Mouse (Mus musculus): ENCODE data around the gene Serpina1c. TPM values are rescaled to one million over a fixed set of nuclear protein-coding genes. Genes with fewer than 3 reads are reported as not detected.
"Not testable (repeated sequence)": the region's sequence is repeated elsewhere in the genome, so short reads cannot be mapped to it uniquely, and the experiment has no call there.

The Serpina1c gene
- 0.55 TPM in 1 of 2 replicates, not detected in the other for polyA plus RNA-seq (2015; fragmentation: Nextera tagmentation; extraction: Ambion mirVana)

DNA sequence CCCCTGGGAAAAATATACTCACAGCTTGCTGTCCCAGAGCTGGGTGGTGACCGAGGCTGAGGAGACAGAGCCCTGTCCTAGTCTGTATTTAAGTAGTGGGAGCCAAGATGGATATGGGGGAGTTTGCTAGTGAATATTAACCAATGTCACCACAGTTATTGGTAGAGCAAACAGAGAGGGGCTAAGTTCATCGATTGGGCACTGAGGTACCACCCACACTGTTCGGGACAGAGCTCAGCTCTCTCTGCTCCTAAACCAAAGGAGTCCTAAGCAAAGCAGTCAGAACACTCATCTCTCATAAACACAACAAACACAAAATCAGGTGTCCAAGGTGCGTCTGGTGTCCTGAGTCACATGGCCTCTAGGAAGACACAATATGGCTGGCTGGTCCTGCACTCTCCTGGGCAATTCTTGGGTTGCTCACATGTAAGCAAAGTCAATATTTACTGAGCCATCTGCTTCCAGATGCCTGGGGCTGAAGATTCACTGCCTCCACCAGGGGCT lies at the start of gene Serpina1c:
Gene Serpina1c (minus strand): TSS at position 51 of the 504 bp plus-strand sequence.
- WGBS, result 74% methylated on average over 4 of the region's 4 CpGs
- H3K36me3 ChIP-seq (ENCODE audit: control insufficient read depth, insufficient read depth); ATAC-seq (replicated peaks; ENCODE audit: extremely low read depth, insufficient read depth, low FRiP score); H3K4me1 ChIP-seq (ENCODE audit: control insufficient read depth, insufficient read depth, low read length); H3K9me3 ChIP-seq (replicated peaks; ENCODE audit: control insufficient read depth, low read length); H3K27me3 ChIP-seq (ENCODE audit: control insufficient read depth, insufficient read depth, low read length); H3K27ac ChIP-seq (ENCODE audit: low read length); H3K4me2 ChIP-seq (ENCODE audit: low read depth, low read length); H3K9ac ChIP-seq (ENCODE audit: low read length); H3K4me3 ChIP-seq (ENCODE audit: low read length): not testable (repeated sequence)

DNA sequence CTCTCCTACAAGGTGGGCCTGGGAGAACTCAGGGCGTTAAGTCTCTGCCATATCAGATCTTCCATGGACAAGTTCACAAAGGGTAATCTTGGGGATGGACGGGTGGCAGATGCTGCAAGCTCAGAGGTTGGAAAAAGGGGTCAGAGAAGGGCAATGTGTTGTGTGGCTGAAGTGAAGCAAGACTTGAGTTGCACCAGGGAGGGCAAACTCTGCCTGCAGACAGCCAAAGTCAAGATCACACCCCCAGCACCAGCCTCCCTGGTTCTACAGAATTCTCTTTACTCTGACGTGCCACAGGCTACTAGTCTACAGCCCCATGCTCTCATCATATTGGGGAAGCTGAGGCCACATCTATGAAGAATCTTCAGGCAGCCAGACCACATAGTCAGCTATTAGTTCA lies 48.3 kb upstream of the Serpina1c start:
- not testable (repeated sequence) for H3K27ac ChIP-seq (ENCODE audit: low read length); H3K27me3 ChIP-seq (ENCODE audit: control insufficient read depth, insufficient read depth, low read length); H3K4me3 ChIP-seq (ENCODE audit: low read length); H3K9ac ChIP-seq (ENCODE audit: low read length); H3K4me2 ChIP-seq (ENCODE audit: low read depth, low read length); H3K36me3 ChIP-seq (ENCODE audit: control insufficient read depth, insufficient read depth); H3K4me1 ChIP-seq (ENCODE audit: control insufficient read depth, insufficient read depth, low read length); H3K9me3 ChIP-seq (replicated peaks; ENCODE audit: control insufficient read depth, low read length); ATAC-seq (replicated peaks; ENCODE audit: extremely low read depth, insufficient read depth, low FRiP score)
- WGBS, result 67% methylated on average over 3 of the region's 3 CpGs

- Histone ChIP-seq H3K9ac (ENCODE audit: low read length) (no peak overlapping the region), H3K4me3 (ENCODE audit: low read length) (no peak overlapping the region), H3K4me1 (ENCODE audit: control insufficient read depth, insufficient read depth, low read length) (no peaks in the 10 kb centered on the region), H3K27ac (ENCODE audit: low read length) (no peak overlapping the region), H3K36me3 (ENCODE audit: control insufficient read depth, insufficient read depth) (no peaks in the 10 kb centered on the region), H3K4me2 (ENCODE audit: low read depth, low read length) (no peak overlapping the region), H3K9me3 (replicated peaks; ENCODE audit: control insufficient read depth, low read length) (no peaks in the 10 kb centered on the region), H3K27me3 (ENCODE audit: control insufficient read depth, insufficient read depth, low read length) (no peaks in the 10 kb centered on the region)
- 71% methylated on average over 4 of the region's 4 CpGs for WGBS
- ATAC-seq (replicated peaks; ENCODE audit: extremely low read depth, insufficient read depth, low FRiP score), result no peak
Observed at GRCm38 (mm10) chr12:103946243-103946642, 41.6 kb upstream of the Serpina1c start.

DNA sequence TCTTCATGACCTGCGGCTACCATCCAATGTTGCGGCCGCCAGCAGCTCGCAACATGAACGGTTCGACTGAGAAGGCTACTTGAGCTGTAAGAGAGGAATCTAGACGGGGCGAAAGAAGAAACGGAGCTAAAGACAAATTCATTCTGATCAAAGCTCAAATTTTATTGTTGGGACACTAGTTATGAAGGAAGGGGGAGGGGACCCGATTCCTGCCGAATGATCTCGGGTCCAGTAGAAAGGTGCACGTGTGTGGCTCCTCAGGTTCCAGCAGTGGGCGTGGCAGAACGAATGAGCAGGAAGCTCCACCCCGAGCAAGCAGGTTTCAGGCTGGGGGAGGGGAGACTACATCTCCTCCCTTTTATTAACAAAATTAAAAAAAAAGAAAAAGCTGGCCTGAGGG lies 4.5 kb upstream of the Serpina1c start:
- WGBS, result 92% methylated on average over 10 of the region's 16 CpGs

DNA sequence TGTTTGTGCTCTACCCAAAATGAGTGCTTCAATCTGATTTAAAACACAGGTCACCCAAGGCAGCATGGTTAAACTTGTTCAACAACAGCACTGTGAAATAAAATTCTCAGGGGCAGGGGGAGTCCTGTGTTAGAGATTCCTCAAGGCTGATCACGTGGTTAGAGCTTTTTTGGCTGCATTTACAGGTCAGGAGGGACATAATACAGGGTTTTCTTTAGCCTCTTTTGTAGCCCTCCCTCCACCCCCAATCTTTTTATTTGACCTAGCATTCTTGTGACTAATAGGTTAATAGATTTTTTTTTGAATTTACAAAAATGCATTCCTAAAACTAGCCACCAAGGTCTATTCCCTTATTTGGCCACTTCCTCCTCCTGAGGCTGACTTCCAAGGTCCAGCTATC lies 3.1 kb upstream of the Serpina1c start:
- not testable (repeated sequence) for H3K36me3 ChIP-seq (ENCODE audit: control insufficient read depth, insufficient read depth); H3K9ac ChIP-seq (ENCODE audit: low read length); H3K9me3 ChIP-seq (replicated peaks; ENCODE audit: control insufficient read depth, low read length); H3K27me3 ChIP-seq (ENCODE audit: control insufficient read depth, insufficient read depth, low read length); H3K27ac ChIP-seq (ENCODE audit: low read length); H3K4me1 ChIP-seq (ENCODE audit: control insufficient read depth, insufficient read depth, low read length); H3K4me2 ChIP-seq (ENCODE audit: low read depth, low read length); ATAC-seq (replicated peaks; ENCODE audit: extremely low read depth, insufficient read depth, low FRiP score); H3K4me3 ChIP-seq (ENCODE audit: low read length)
- 35% methylated on average over 1 of the region's 1 CpGs for WGBS

More for the DNA sequence above, 4.5 kb upstream of the Serpina1c start:
- not testable (repeated sequence) for H3K4me3 ChIP-seq (ENCODE audit: low read length); H3K36me3 ChIP-seq (ENCODE audit: control insufficient read depth, insufficient read depth); H3K9ac ChIP-seq (ENCODE audit: low read length); H3K4me1 ChIP-seq (ENCODE audit: control insufficient read depth, insufficient read depth, low read length); H3K27ac ChIP-seq (ENCODE audit: low read length); H3K27me3 ChIP-seq (ENCODE audit: control insufficient read depth, insufficient read depth, low read length); H3K4me2 ChIP-seq (ENCODE audit: low read depth, low read length); ATAC-seq (replicated peaks; ENCODE audit: extremely low read depth, insufficient read depth, low FRiP score); H3K9me3 ChIP-seq (replicated peaks; ENCODE audit: control insufficient read depth, low read length)

DNA sequence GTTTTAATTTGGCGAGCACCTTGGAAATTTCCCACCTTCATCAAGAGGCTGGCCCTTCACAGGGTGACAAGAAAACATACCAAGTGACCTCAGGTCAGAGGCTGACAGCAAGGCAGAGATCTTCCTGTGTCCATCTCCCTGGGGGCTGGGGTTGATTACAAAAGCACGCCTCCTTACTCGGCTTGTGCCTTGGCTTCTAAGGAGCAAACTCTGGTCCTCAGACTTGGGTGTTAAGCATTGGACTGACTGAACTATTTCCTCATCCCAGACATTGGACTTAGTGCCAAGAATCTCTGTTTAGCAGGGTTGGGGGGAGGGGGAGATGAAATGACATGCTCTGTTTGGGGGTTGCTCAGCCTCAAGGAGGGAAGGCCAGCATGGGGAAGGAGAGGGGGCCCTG lies 2.8 kb downstream of the Serpina1c start:
- ATAC-seq (replicated peaks; ENCODE audit: extremely low read depth, insufficient read depth, low FRiP score); H3K4me3 ChIP-seq (ENCODE audit: low read length); H3K4me1 ChIP-seq (ENCODE audit: control insufficient read depth, insufficient read depth, low read length); H3K27ac ChIP-seq (ENCODE audit: low read length); H3K4me2 ChIP-seq (ENCODE audit: low read depth, low read length); H3K9ac ChIP-seq (ENCODE audit: low read length); H3K36me3 ChIP-seq (ENCODE audit: control insufficient read depth, insufficient read depth); H3K9me3 ChIP-seq (replicated peaks; ENCODE audit: control insufficient read depth, low read length); H3K27me3 ChIP-seq (ENCODE audit: control insufficient read depth, insufficient read depth, low read length): not testable (repeated sequence)
- WGBS, result 68% methylated on average over 3 of the region's 3 CpGs

GRCm38 (mm10) chr12:103866873-103867272 lies 37.8 kb downstream of the Serpina1c start:
- H3K27ac ChIP-seq (ENCODE audit: low read length); H3K4me3 ChIP-seq (ENCODE audit: low read length); H3K4me2 ChIP-seq (ENCODE audit: low read depth, low read length); H3K9me3 ChIP-seq (replicated peaks; ENCODE audit: control insufficient read depth, low read length); ATAC-seq (replicated peaks; ENCODE audit: extremely low read depth, insufficient read depth, low FRiP score); H3K36me3 ChIP-seq (ENCODE audit: control insufficient read depth, insufficient read depth); H3K9ac ChIP-seq (ENCODE audit: low read length); H3K4me1 ChIP-seq (ENCODE audit: control insufficient read depth, insufficient read depth, low read length); H3K27me3 ChIP-seq (ENCODE audit: control insufficient read depth, insufficient read depth, low read length): not testable (repeated sequence)
- 66% methylated on average over 1 of the region's 1 CpGs for WGBS

GRCm38 (mm10) chr12:103863101-103863974 lies 41.3 kb downstream of the Serpina1c start, which contains the start of gene Serpina1a:
Serpina1a (minus strand) TSS chr12:103863562.
- ATAC-seq (replicated peaks; ENCODE audit: extremely low read depth, insufficient read depth, low FRiP score); H3K36me3 ChIP-seq (ENCODE audit: control insufficient read depth, insufficient read depth); H3K9me3 ChIP-seq (replicated peaks; ENCODE audit: control insufficient read depth, low read length); H3K4me2 ChIP-seq (ENCODE audit: low read depth, low read length); H3K9ac ChIP-seq (ENCODE audit: low read length); H3K27ac ChIP-seq (ENCODE audit: low read length); H3K4me1 ChIP-seq (ENCODE audit: control insufficient read depth, insufficient read depth, low read length); H3K4me3 ChIP-seq (ENCODE audit: low read length); H3K27me3 ChIP-seq (ENCODE audit: control insufficient read depth, insufficient read depth, low read length): not testable (repeated sequence)
- WGBS, result 70% methylated on average over 9 of the region's 9 CpGs

DNA sequence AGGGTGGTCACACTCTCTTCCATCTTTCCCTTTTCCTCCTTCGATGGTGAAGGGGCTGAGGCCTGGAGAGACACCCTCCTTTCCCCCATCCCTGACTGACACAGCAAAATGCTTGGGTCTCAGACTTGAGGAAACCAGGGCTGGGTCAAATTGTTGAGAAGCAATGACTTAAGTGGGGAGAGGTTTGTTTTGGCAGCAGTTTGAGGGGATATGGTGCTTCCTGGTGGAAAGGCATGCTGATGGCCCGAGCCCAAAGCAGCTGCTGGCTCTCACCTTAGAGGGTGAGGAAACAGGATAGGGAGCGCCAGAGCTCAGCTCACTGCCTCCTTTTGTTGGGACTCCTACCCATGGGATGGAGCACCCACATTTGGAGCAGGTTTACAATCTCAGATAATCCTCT lies 43.7 kb downstream of the Serpina1c start:
- Histone ChIP-seq H3K4me2 (ENCODE audit: low read depth, low read length) (no peak overlapping the region), H3K9me3 (replicated peaks; ENCODE audit: control insufficient read depth, low read length) (no peaks in the 10 kb centered on the region), H3K27ac (ENCODE audit: low read length) (no peak overlapping the region), H3K9ac (ENCODE audit: low read length) (no peak overlapping the region), H3K36me3 (ENCODE audit: control insufficient read depth, insufficient read depth) (no peaks in the 10 kb centered on the region), H3K4me1 (ENCODE audit: control insufficient read depth, insufficient read depth, low read length) (no peaks in the 10 kb centered on the region), H3K4me3 (ENCODE audit: low read length) (no peak overlapping the region), H3K27me3 (ENCODE audit: control insufficient read depth, insufficient read depth, low read length) (no peaks in the 10 kb centered on the region)
- 49% methylated on average over 3 of the region's 3 CpGs for WGBS
- ATAC-seq (replicated peaks; ENCODE audit: extremely low read depth, insufficient read depth, low FRiP score), result no peak
